ENCODE assay signal across 22 mouse cellular contexts in genomic region chr11:21001400-21001799, GRCm38 (mm10).
A peak's percentile ranks its signal among the peaks of the same experiment; 100 is the strongest.
DNase-seq lines count a peak whose midpoint lies in the region; ATAC-seq and TF ChIP-seq lines count a peak whose summit lies in the region.
"Had no signal": no experiment of that assay in that cellular context is flagged by ENCODE, and none has a peak within 500 bp of the region (broad histone marks: within the 10 kb centered on the region; RNA-seq: fewer than 3 reads in every experiment).

No protein-coding gene starts in this region.

- DNase-seq in heart, adult 11 months = peak; percentile 27
- DNase-seq in heart, adult 2 months = no peak
- peak; percentile 27 for DNase-seq in thymus, postnatal 0 days (ENCODE audit: low spot score)
- no peak for DNase-seq in thymus, postnatal 10 days (ENCODE audit: low spot score in 2 of 2)
- DNase-seq in urinary bladder, postnatal 14 days (ENCODE audit: low spot score) = no peak
- no peak for DNase-seq in layer of hippocampus, postnatal 10 days (ENCODE audit: low spot score in 2 of 2)
- DNase-seq: adrenal gland, postnatal 10 days; B cell, adult 2 months; cerebellum, adult 18-20 months; cerebellum, adult 9-11 months; cerebellum, postnatal 36 days; gastrocnemius, adult 2 months; heart, postnatal 10 days had no signal

- TF ChIP-seq CTCF in heart, adult 2 months (IDR thresholded peaks at IDR 0.05) = no peak

- TF ChIP-seq POLR2A in heart, adult 2 months (IDR thresholded peaks at IDR 0.05; ENCODE audit: insufficient read depth, low read depth, low read length) = no peak

- 36% methylated on average over 3 of the region's 3 CpGs for WGBS in heart, adult 2 months
- 35% methylated on average over 3 of the region's 3 CpGs for WGBS in liver, embryonic 12.5 days (ENCODE audit: insufficient replicate concordance)
- 37% methylated on average over 3 of the region's 3 CpGs for WGBS in liver, embryonic 16.5 days (ENCODE audit: insufficient replicate concordance)

- peak overlapping the region; percentile 16 for H3K4me2 ChIP-seq in liver, embryonic 12.5 days
- H3K4me2 ChIP-seq in liver, embryonic 16.5 days (ENCODE audit: low read depth, low read length) = no peak overlapping the region
- H3K4me2 ChIP-seq: hindbrain, embryonic 14.5 days had no signal

- TF ChIP-seq EP300 in heart, adult 2 months (IDR thresholded peaks at IDR 0.05; ENCODE audit: insufficient read depth, low read depth, low read length) = no peak

- no peaks in the 10 kb centered on the region for H3K36me3 ChIP-seq in heart, adult 2 months (ENCODE audit: control insufficient read depth, insufficient read depth, low read length)
- no peaks in the 10 kb centered on the region for H3K36me3 ChIP-seq in liver, embryonic 12.5 days
- H3K36me3 ChIP-seq in liver, embryonic 16.5 days (ENCODE audit: control insufficient read depth, insufficient read depth) = no peaks in the 10 kb centered on the region
- H3K36me3 ChIP-seq: embryonic facial prominence, embryonic 10.5 days; forebrain, embryonic 10.5 days; G1E; hindbrain, embryonic 10.5 days had no signal

- H3K27me3 ChIP-seq in heart, adult 2 months (ENCODE audit: control insufficient read depth, insufficient read depth, low read length) = no peaks in the 10 kb centered on the region
- no peaks in the 10 kb centered on the region for H3K27me3 ChIP-seq in liver, embryonic 12.5 days (replicated peaks)
- no peaks in the 10 kb centered on the region for H3K27me3 ChIP-seq in liver, embryonic 16.5 days (ENCODE audit: control insufficient read depth, insufficient read depth, low read depth, low read length)

- ATAC-seq in liver, embryonic 12.5 days = peak; percentile 90
- peak; percentile 24; the same call in 1 of the 2 replicates for ATAC-seq in liver, embryonic 16.5 days (ENCODE audit: low read depth)
- ATAC-seq: CD4-positive, CD25-positive, alpha-beta regulatory T cell, adult 4 months; forebrain, embryonic 14.5 days had no signal

- no peak overlapping the region for H3K27ac ChIP-seq in heart, adult 2 months
- no peak overlapping the region for H3K27ac ChIP-seq in liver, embryonic 12.5 days
- H3K27ac ChIP-seq in liver, embryonic 16.5 days (ENCODE audit: low read length) = no peak overlapping the region
- H3K27ac ChIP-seq: embryonic facial prominence, embryonic 10.5 days; forebrain, embryonic 10.5 days; gastrocnemius, adult 2 months; hindbrain, embryonic 10.5 days; hindbrain, embryonic 14.5 days had no signal

- intact Hi-C loops in heart, adult 2 months (cut with DNase I) = no loop called here

- H3K9me3 ChIP-seq in liver, embryonic 12.5 days (replicated peaks) = no peaks in the 10 kb centered on the region
- H3K9me3 ChIP-seq in liver, embryonic 16.5 days (replicated peaks; ENCODE audit: control insufficient read depth, low read length) = no peaks in the 10 kb centered on the region; the same call in 1 of the 2 replicates
- H3K9me3 ChIP-seq: embryonic facial prominence, embryonic 10.5 days; forebrain, embryonic 10.5 days; G1E; hindbrain, embryonic 10.5 days had no signal

- no peak overlapping the region for H3K9ac ChIP-seq in heart, adult 2 months (ENCODE audit: low read depth, low read length)
- no peak overlapping the region for H3K9ac ChIP-seq in liver, embryonic 12.5 days
- H3K9ac ChIP-seq in liver, embryonic 16.5 days (ENCODE audit: low read depth, low read length) = no peak overlapping the region
- H3K9ac ChIP-seq: hindbrain, embryonic 14.5 days had no signal

- no peaks in the 10 kb centered on the region for H3K4me1 ChIP-seq in heart, adult 2 months (ENCODE audit: control insufficient read depth, insufficient read depth, low read length)
- H3K4me1 ChIP-seq in liver, embryonic 12.5 days = peaks cover 4% of the 10 kb centered on the region; the same call in 1 of the 2 replicates
- no peaks in the 10 kb centered on the region for H3K4me1 ChIP-seq in liver, embryonic 16.5 days (ENCODE audit: control insufficient read depth, low read depth, low read length)
- H3K4me1 ChIP-seq: embryonic facial prominence, embryonic 10.5 days; forebrain, embryonic 10.5 days; hindbrain, embryonic 10.5 days had no signal

- no peak overlapping the region for H3K4me3 ChIP-seq in heart, adult 2 months
- no peak overlapping the region for H3K4me3 ChIP-seq in liver, embryonic 12.5 days
- H3K4me3 ChIP-seq in liver, embryonic 16.5 days (ENCODE audit: low read depth, low read length) = no peak overlapping the region
- H3K4me3 ChIP-seq: embryonic facial prominence, embryonic 10.5 days; forebrain, embryonic 10.5 days; gastrocnemius, adult 2 months; hindbrain, embryonic 10.5 days had no signal

- H3K79me2 ChIP-seq in heart, adult 2 months (replicated peaks; ENCODE audit: control insufficient read depth, insufficient read depth, low read length) = no peaks in the 10 kb centered on the region

Comparison
In these comparisons a context has a peak if more than half of its experiments do, and no peak if none do; other contexts are left out.
1. DNase-seq: peak in heart, adult 11 months (single experiment) and thymus, postnatal 0 days (single experiment); none in heart, adult 2 months (0 of 2), thymus, postnatal 10 days (0 of 2), urinary bladder, postnatal 14 days (single experiment) and layer of hippocampus, postnatal 10 days (0 of 2).